Mouse (Mus musculus): ENCODE measurements at regions not wholly inside any gene's neighbourhood (a gene's known extent, or its start where the extent isn't known, plus 50 kb on each side); places are given as distances from the start of the nearest gene placed in this dataset.

DNA sequence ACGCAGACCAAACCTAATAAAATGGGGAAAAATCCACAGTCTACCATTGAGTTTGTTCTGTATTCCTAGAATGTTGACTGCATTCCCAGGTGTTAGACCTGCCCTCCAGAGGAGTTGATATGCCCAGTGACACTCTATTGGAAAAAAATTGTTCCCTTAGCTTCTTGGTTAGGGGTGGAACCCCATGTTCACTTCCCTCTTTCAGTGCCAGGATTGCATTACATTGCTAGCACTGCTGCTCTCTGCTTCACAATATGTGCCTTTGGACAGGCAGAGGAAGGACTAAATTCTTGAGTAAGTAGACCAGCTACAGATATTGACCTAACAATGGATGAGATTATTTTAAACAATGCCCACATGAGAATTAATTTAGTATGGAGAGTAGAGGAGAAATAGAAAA lies 607.3 kb upstream of the Nr5a2 start:
- DNase-seq (ENCODE audit: low spot score): no peak

- no peak for DNase-seq (ENCODE audit: low spot score)
These were observed 605.4 kb upstream of the Nr5a2 start for GRCm38 (mm10) chr1:137565573-137566048.

- DNase-seq (ENCODE audit: low spot score): no peak
These were observed 601.4 kb upstream of the Nr5a2 start for GRCm38 (mm10) chr1:137561686-137562085.

- no peak for DNase-seq (ENCODE audit: low spot score)
These were observed 600.4 kb upstream of the Nr5a2 start for GRCm38 (mm10) chr1:137560389-137561268.

DNA sequence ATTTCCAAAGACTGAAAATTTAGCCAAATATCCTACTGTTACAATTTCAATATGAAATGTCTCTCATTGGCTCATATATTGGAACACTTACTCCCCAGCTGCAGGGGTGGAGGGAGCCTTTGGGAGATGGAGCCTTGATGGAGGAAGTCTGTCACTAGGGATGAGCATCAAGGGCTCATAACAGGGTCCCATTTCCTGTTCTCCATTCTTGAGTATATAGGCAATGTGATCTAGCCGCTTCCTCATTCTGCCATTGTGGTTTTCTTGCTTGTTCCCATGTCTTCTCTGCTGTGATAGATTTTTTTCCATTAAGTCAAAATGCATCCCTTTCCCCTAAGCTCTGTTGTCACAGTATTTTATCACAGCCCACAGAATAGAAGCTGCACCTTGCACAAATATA lies 589.4 kb upstream of the Nr5a2 start:
- no peak for DNase-seq (ENCODE audit: low spot score)

DNA sequence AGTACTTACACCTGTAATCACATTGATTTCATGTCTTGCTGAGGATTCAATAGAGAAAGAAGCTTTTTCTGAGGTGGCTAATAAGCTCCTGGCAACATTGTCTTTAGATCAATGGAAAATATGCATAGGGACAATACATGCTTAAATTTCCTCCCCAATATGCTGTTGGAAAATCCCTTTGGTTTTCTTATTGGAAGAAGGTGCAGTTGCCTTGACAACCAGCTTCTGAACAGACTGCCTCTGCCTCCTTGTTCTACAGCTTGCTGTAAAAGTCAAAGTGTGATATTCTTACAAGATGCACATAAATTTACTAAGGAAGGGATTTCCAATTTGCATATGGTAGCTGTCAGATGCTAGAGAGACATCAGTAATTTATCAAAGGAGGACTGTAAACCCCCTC lies 585.4 kb upstream of the Nr5a2 start:
- no peak for DNase-seq (ENCODE audit: low spot score)

GRCm38 (mm10) chr1:137543828-137544227 lies 583.6 kb upstream of the Nr5a2 start:
- no peak for DNase-seq (ENCODE audit: low spot score)

- no peak for DNase-seq (ENCODE audit: low spot score)
These were observed 581.2 kb upstream of the Nr5a2 start for GRCm38 (mm10) chr1:137541453-137541852.

DNA sequence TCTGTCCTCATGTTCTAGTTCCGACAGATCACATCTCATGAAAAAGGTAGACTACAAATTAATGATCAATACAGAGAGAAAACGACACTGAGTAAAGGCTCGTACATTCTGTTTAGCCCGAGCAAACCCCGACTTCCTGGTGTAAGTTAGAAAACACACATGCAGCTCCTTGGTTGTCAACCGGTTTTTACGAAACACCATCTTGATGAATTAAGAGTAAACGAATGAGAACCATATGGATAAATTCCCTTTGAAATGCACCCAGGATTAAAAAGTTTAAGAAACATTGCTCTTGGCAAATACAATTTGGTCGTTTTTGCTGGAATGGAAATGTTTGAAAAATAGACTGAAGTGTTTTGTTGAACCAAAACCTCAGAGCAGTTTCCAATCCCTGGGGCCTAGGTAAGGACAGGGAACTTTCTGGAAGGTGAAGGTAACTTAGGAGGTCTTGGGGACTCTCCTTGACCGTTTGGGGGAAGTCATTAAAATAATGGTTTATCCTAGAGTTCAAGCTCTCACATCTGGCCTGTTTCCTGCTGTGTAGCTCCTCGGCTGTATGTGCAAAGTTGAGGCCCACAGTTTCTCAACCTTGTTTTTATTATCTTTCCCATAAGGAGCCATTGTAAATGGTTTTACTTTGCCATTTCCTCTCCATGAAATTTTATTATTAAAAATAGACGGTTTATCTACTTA lies 579.3 kb upstream of the Nr5a2 start:
- no peak for DNase-seq (ENCODE audit: low spot score)

GRCm38 (mm10) chr1:137514750-137515149 lies 554.5 kb upstream of the Nr5a2 start:
- no peak for DNase-seq (ENCODE audit: low spot score)

DNA sequence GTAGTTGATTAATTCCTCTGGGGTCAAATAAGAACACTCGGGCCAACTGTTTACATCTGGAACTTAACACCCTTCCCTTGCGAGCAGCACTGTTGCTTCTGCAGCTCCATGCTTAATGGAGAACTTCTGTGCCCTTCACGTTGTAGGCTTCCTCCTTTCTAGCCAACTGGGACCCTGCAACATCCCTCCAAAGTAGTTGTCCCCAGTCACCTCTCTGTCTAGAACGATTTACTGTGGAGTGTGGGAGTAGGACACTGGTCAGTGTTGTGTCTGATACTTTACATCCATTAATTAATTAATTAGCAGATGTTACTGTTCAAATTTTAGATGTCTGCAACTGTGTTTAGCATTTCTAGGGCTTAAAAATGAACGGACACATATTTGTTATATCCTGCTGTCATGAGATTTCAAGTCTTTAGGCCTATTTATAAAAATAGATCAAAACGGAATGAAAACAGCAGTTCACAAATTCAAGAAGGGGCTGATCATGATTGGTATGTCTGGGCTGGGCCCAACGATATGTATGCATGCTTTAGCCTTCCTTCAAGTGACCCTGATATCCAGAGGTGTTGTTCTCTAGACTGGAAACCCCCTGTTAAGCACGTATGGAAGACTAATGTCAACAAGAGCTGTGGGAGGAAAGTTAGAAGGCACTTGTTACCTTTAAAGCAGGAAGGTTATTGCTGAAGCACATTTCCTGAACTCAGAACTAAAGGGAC lies 543.6 kb upstream of the Nr5a2 start:
- no peak for DNase-seq (ENCODE audit: low spot score)

DNA sequence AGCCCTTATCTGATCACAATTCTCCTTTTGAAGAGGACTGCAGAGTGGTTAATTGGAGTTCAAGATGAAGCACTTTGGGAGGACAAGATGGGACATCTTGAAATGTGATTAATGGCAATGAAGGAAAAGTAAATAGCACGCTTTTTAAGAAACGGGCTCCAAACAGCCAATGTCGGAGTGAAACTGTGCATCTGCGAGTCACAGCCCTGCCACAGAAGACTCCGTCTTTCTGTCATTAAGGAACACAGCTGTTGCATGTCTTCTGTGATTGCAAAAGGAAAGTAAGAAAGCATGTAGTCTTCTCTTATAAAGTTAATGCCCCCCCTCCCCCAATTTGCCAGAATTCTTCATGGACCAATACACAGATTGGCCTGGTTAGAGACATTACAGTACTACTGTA lies 528.0 kb upstream of the Nr5a2 start:
- DNase-seq (ENCODE audit: low spot score): no peak

GRCm38 (mm10) chr1:137478459-137478858 lies 518.2 kb upstream of the Nr5a2 start:
- no peak for DNase-seq (ENCODE audit: low spot score)

DNA sequence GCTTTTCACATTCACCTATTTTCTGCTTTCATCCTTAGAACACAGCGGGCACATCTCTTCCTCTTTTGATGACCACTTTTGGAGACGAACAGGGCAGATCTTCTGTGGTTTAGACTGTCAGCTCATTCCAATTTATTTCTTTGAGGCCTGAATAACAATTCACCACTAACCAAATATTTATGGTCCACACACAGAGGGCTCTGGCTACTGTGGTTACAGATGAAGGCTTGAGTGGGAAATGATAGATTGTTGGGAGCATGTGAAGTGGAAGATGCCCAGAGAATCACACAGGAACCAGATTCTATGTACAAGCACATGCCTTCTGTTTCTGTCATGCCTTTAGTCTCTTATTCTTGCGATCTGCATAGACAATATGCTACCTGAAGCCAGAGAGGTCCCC lies 517.0 kb upstream of the Nr5a2 start:
- no peak for DNase-seq (ENCODE audit: low spot score)

GRCm38 (mm10) chr1:137474858-137475257 lies 514.6 kb upstream of the Nr5a2 start:
- no peak for DNase-seq (ENCODE audit: low spot score)

DNA sequence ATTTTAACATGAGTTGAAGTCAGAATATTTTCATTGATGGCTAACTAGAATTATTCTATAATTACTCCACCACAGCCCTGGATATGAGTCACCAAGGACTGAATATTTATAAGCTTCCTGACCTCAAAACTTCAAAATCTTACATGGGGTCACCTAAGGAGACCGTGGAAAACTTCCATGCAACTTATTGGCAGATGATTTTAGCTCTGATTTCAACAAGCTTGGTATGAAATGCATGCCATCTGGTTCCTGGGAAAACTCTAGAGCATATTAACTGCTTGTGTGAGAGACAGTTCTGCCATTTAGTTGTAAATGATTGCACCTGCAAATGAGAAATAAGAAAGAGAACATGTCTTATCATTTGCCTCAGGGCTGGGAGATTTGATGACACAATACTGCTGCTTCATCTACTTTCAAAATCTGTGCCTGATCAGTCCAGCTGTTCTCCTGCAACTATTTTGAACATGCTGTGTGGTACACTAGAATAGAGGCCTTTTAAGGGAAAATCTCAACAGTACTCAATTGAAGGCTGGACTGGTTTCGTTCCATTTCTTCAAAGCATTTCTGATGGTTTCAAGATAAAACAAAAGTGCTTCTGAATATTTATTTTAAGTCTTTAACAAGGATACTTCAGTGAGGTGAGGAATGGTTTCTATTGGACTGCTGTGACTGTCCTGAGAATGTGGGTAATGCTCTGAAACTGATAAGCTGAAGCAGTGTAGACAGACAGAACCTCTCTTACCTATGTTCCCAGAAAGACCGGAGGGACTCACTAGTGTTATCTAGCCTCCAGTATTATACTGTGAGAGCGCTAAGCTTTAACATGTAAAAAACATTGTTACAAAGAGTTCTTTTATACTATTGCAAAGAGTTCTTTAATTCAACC lies 513.8 kb upstream of the Nr5a2 start:
- DNase-seq (ENCODE audit: low spot score): no peak

- DNase-seq (ENCODE audit: low spot score): no peak
These were observed 504.7 kb upstream of the Nr5a2 start for GRCm38 (mm10) chr1:137464971-137465370.

DNA sequence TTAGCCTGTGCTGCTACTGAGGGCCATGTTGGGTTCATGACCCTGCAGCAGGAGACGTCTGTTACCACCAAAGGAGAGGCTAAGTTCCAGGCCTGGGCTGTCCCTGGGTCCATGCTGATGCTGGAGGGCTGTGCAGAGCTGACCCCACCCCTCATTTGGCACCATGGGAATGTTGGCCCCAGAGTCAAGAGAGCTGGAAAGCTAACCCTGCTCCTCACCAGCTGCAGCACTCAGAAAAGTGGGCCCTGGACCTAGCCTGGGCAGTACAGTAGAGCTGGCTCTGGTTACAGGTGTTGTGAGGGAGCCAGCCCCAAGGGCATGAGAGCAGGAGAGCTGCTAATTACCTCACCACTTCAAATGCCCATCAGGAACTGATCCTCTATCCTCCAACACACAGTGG lies 500.9 kb upstream of the Nr5a2 start:
- DNase-seq (ENCODE audit: low spot score): no peak

DNA sequence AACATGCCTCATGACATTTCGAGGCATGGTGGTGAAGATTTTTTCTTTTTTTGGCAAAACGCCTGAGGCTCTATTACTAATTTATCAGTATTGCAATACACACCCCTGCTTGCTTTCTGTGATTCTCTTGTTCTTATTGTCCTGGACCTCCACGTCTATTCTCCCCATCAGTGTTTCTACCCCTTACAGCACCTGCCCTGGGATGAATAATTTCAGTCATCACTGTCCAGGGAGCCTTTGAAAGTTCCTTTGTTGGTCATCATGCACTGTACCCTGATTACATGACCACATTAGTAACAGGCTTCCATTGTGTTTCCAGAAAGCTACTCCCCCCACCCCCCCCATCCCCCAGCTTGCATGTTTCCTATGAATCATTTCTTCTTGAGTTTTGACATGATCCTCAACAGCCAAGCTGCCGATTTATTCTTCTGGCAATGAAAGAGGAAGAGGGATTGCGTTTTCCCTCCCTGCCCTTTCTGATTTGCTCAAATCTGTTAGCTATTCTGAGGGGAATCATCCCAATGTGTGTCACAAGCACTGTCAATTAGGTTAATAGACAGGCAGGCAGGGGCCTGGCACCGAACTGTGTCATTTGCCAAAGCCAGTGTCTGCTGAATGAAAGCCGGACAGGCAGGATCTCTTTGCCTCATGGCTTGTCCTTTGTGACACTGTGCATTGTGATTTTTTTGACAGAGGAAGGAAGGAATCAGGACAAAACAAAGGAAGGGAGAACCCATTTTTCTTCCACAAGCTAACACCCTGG lies 493.4 kb upstream of the Nr5a2 start:
- no peak for DNase-seq (ENCODE audit: low spot score)

- no peak for DNase-seq (ENCODE audit: low spot score)
These were observed 492.5 kb upstream of the Nr5a2 start for GRCm38 (mm10) chr1:137452749-137453148.

- no peak for DNase-seq (ENCODE audit: low spot score)
These were observed 486.2 kb upstream of the Nr5a2 start for GRCm38 (mm10) chr1:137446497-137446896.

Measured in urinary bladder, postnatal 25 days (tissue).